Mouse (Mus musculus) heart, adult 2 months (tissue): ENCODE measurements around the gene Phkg1.

ENCODE experiments used
- CTCF ChIP-seq: fragments of 200-600 bp; IDR thresholded peaks from 2 replicates; pipeline ENCODE4 v1.8.1; 2022; ENCODE audit warnings: antibody characterized with exemption, mild to moderate bottlenecking, moderate library complexity
- EP300 ChIP-seq: fragments of 200-500 bp; IDR thresholded peaks from 2 replicates; pipeline ENCODE4 v1.6.1; 2011; ENCODE audit warnings: low read depth, low read length, control low read depth; ENCODE audit not compliant: insufficient read depth
- POLR2A ChIP-seq: fragments of 200-500 bp; IDR thresholded peaks from 2 replicates; pipeline ENCODE4 v1.6.1; 2011; ENCODE audit warnings: mild to moderate bottlenecking, low read depth, low read length, control low read depth; ENCODE audit not compliant: insufficient read depth

- no peak for TF ChIP-seq CTCF
- TF ChIP-seq POLR2A, result no peak
- TF ChIP-seq EP300, result no peak
These were observed 19.8 kb upstream of the Phkg1 start for GRCm38 (mm10) chr5:129918065-129918651.
